Mouse (Mus musculus) forebrain, embryonic 13.5 days (tissue): ENCODE data around the gene Ppie. TPM values are rescaled to one million over a fixed set of nuclear protein-coding genes. Genes with fewer than 3 reads are reported as not detected.
"Not testable (repeated sequence)": the region's sequence is repeated elsewhere in the genome, so short reads cannot be mapped to it uniquely, and the experiment has no call there.

ENCODE experiments used
- ATAC-seq: fragments of 200-750 bp; cut with Nextera tagmentation; 2 replicates; pipeline ENCODE4 v1.8.0; 2017
- H3K27ac ChIP-seq: fragments of 300-500 bp; sonication (generic); 2 replicates; pipeline ENCODE4 v1.5.1; 2015; ENCODE audit warnings: inconsistent platforms, mild to moderate bottlenecking, moderate library complexity
- H3K27me3 ChIP-seq: fragments of 300-500 bp; sonication (generic); 2 replicates; pipeline ENCODE4 v1.6.1; 2015; ENCODE audit warnings: mild to moderate bottlenecking, inconsistent platforms
- H3K36me3 ChIP-seq: fragments of 300-500 bp; sonication (generic); 2 replicates; pipeline ENCODE4 v1.6.1; 2015; ENCODE audit warnings: mild to moderate bottlenecking, inconsistent platforms; ENCODE audit not compliant: poor library complexity, severe bottlenecking
- H3K4me1 ChIP-seq: fragments of 300-500 bp; sonication (generic); 2 replicates; pipeline ENCODE4 v1.6.1; 2015; ENCODE audit warnings: inconsistent platforms
- H3K4me2 ChIP-seq: fragments of 300-500 bp; sonication (generic); 2 replicates; pipeline ENCODE4 v1.6.1; 2015; ENCODE audit warnings: inconsistent platforms, mild to moderate bottlenecking, moderate library complexity
- H3K4me3 ChIP-seq: fragments of 300-500 bp; sonication (generic); 2 replicates; pipeline ENCODE4 v1.5.1; 2015; ENCODE audit warnings: mild to moderate bottlenecking, inconsistent platforms
- H3K9ac ChIP-seq: fragments of 300-500 bp; sonication (generic); 2 replicates; pipeline ENCODE4 v1.6.1; 2015; ENCODE audit warnings: mild to moderate bottlenecking, inconsistent platforms
- H3K9me3 ChIP-seq: fragments of 300-500 bp; sonication (generic); replicated peaks from 2 replicates; pipeline ENCODE4 v1.6.1; 2016; ENCODE audit warnings: inconsistent platforms
- WGBS: fragments of 180-500 bp; shearing (Covaris S2); methylation state at CpG from one replicate; pipeline ENCODE4 v1.1.7; 2015; 5-methylcytosine and 5-hydroxymethylcytosine counted together
- polyA plus RNA-seq: library from polyadenylated mRNA; unstranded; fragments of >200 nt; fragmentation: Nextera tagmentation; extraction: Ambion mirVana; gene quantifications from 2 replicates; pipeline ENCODE4 v1.2.1, GENCODE M21; 2015

Gene Ppie
- polyA plus RNA-seq, 1 experiment from 2014 or later, result 91.6 TPM

GRCm38 (mm10) chr4:123155004-123155403 lies 15.3 kb upstream of the Ppie start:
- H3K4me3 ChIP-seq, result no peak overlapping the region
- H3K9me3 ChIP-seq, result no peaks in the 10 kb centered on the region
- H3K4me1 ChIP-seq, result no peaks in the 10 kb centered on the region
- H3K27me3 ChIP-seq, result 0 out of 2 replicates have a peak, but pooled peaks cover 6% of the 10 kb centered on the region
- ATAC-seq, result 0 out of 2 replicates have a peak, but pooled peaks have one; percentile 61
- no peaks in the 10 kb centered on the region for H3K36me3 ChIP-seq
- no peak overlapping the region for H3K9ac ChIP-seq
- H3K27ac ChIP-seq, result no peak overlapping the region
- H3K4me2 ChIP-seq, result no peak overlapping the region
- WGBS, result 21% methylated on average over 4 of the region's 4 CpGs

GRCm38 (mm10) chr4:123152976-123153375 lies 13.2 kb upstream of the Ppie start:
- Histone ChIP-seq H3K4me1 (no peaks in the 10 kb centered on the region), H3K9me3 (no peaks in the 10 kb centered on the region), H3K4me2 (no peak overlapping the region), H3K36me3 (no peaks in the 10 kb centered on the region), H3K4me3 (no peak overlapping the region), H3K9ac (no peak overlapping the region), H3K27me3 (0 out of 2 replicates have a peak, but pooled peaks cover 6% of the 10 kb centered on the region), H3K27ac (no peak overlapping the region)
- 61% methylated on average over 5 of the region's 5 CpGs for WGBS
- ATAC-seq, result no peak; the same call in 1 of the 2 replicates

GRCm38 (mm10) chr4:123152003-123152402 lies 12.3 kb upstream of the Ppie start:
- H3K4me2 ChIP-seq, result no peak overlapping the region
- H3K36me3 ChIP-seq, result no peaks in the 10 kb centered on the region
- WGBS, result 82% methylated on average over 4 of the region's 4 CpGs
- H3K4me1 ChIP-seq, result no peaks in the 10 kb centered on the region
- H3K9ac ChIP-seq, result no peak overlapping the region
- no peak overlapping the region for H3K4me3 ChIP-seq
- H3K27ac ChIP-seq, result no peak overlapping the region
- ATAC-seq, result no peak
- 0 out of 2 replicates have a peak, but pooled peaks cover 6% of the 10 kb centered on the region for H3K27me3 ChIP-seq
- H3K9me3 ChIP-seq, result no peaks in the 10 kb centered on the region

- no peak overlapping the region for H3K4me3 ChIP-seq
- H3K9ac ChIP-seq, result no peak overlapping the region
- no peaks in the 10 kb centered on the region for H3K36me3 ChIP-seq
- no peaks in the 10 kb centered on the region for H3K4me1 ChIP-seq
- peaks cover 14% of the 10 kb centered on the region; the same call in 1 of the 2 replicates for H3K27me3 ChIP-seq
- no peak overlapping the region for H3K27ac ChIP-seq
- no peak for ATAC-seq
- no peak overlapping the region for H3K4me2 ChIP-seq
- 81% methylated on average over 5 of the region's 5 CpGs for WGBS
- H3K9me3 ChIP-seq, result no peaks in the 10 kb centered on the region
Measured at GRCm38 (mm10) chr4:123147446-123148150, 7.8 kb upstream of the Ppie start.

- H3K27me3 ChIP-seq, result 0 out of 2 replicates have a peak, but pooled peaks cover 2% of the 10 kb centered on the region
- peaks cover 19% of the 10 kb centered on the region for H3K4me1 ChIP-seq
- no peak overlapping the region for H3K4me3 ChIP-seq
- no peaks in the 10 kb centered on the region for H3K9me3 ChIP-seq
- no peak overlapping the region for H3K4me2 ChIP-seq
- H3K9ac ChIP-seq, result no peak overlapping the region
- no peak overlapping the region for H3K27ac ChIP-seq
- no peak for ATAC-seq
- peaks cover 40% of the 10 kb centered on the region for H3K36me3 ChIP-seq
- WGBS, result 89% methylated on average over 3 of the region's 3 CpGs
Measured at GRCm38 (mm10) chr4:123137551-123137950, 2.2 kb downstream of the Ppie start.

- Histone ChIP-seq H3K4me2 (no peak overlapping the region), H3K4me1 (no peaks in the 10 kb centered on the region), H3K36me3 (peaks cover 72% of the 10 kb centered on the region), H3K27ac (no peak overlapping the region), H3K4me3 (no peak overlapping the region), H3K27me3 (no peaks in the 10 kb centered on the region), H3K9me3 (no peaks in the 10 kb centered on the region), H3K9ac (no peak overlapping the region)
- ATAC-seq, result no peak
- WGBS, result 97% methylated on average over 4 of the region's 4 CpGs
Measured at GRCm38 (mm10) chr4:123127051-123127450, 12.7 kb downstream of the Ppie start.

GRCm38 (mm10) chr4:123126626-123127025 lies 13.1 kb downstream of the Ppie start:
- Histone ChIP-seq H3K4me2 (no peak overlapping the region), H3K27me3 (no peaks in the 10 kb centered on the region), H3K9me3 (no peaks in the 10 kb centered on the region), H3K36me3 (peaks cover 68% of the 10 kb centered on the region), H3K4me3 (no peak overlapping the region), H3K27ac (no peak overlapping the region), H3K9ac (no peak overlapping the region), H3K4me1 (no peaks in the 10 kb centered on the region)
- ATAC-seq, result no peak
- 94% methylated on average over 7 of the region's 7 CpGs for WGBS

GRCm38 (mm10) chr4:123121286-123121685 lies 18.5 kb downstream of the Ppie start:
- H3K27me3 ChIP-seq, result peaks cover 9% of the 10 kb centered on the region; the same call in 1 of the 2 replicates
- H3K4me3 ChIP-seq, result no peak overlapping the region
- no peak overlapping the region for H3K9ac ChIP-seq
- no peak overlapping the region for H3K4me2 ChIP-seq
- no peak for ATAC-seq
- H3K36me3 ChIP-seq, result peaks cover 17% of the 10 kb centered on the region
- WGBS, result 91% methylated on average over 2 of the region's 2 CpGs
- H3K9me3 ChIP-seq, result no peaks in the 10 kb centered on the region
- H3K27ac ChIP-seq, result no peak overlapping the region
- H3K4me1 ChIP-seq, result no peaks in the 10 kb centered on the region

- H3K9ac ChIP-seq, H3K27ac ChIP-seq, H3K9me3 ChIP-seq, H3K4me1 ChIP-seq, H3K36me3 ChIP-seq: not testable (repeated sequence)
- Histone ChIP-seq H3K4me2 (peak overlapping the region; percentile 59), H3K4me3 (peak overlapping the region; percentile 36), H3K27me3 (peaks cover 18% of the 10 kb centered on the region)
- ATAC-seq, result peak; percentile 78
- WGBS, result 22% methylated on average over 27 of the region's 42 CpGs
Measured at GRCm38 (mm10) chr4:123116640-123117039, 23.1 kb downstream of the Ppie start.

GRCm38 (mm10) chr4:123116011-123116410 lies 23.7 kb downstream of the Ppie start, which contains the start of gene Oxct2b:
Gene Oxct2b, plus strand, starts transcription at chr4:123116266.
- Histone ChIP-seq H3K36me3 (no peaks in the 10 kb centered on the region), H3K4me2 (peak within 1 kb of the TSS; percentile 59), H3K4me1 (no peaks in the 10 kb centered on the region), H3K27ac (no peak within 1 kb of the TSS), H3K27me3 (peaks cover 18% of the 10 kb centered on the region), H3K4me3 (peak within 1 kb of the TSS; percentile 36), H3K9ac (peak within 1 kb of the TSS; percentile 43), H3K9me3 (no peaks in the 10 kb centered on the region)
- ATAC-seq, result peak; percentile 39
- 8% methylated on average over 22 of the region's 22 CpGs for WGBS

- not testable (repeated sequence) for H3K36me3 ChIP-seq, H3K27ac ChIP-seq, H3K9me3 ChIP-seq, ATAC-seq, H3K4me3 ChIP-seq, H3K4me2 ChIP-seq, H3K4me1 ChIP-seq, H3K9ac ChIP-seq
- H3K27me3 ChIP-seq, result peaks cover 18% of the 10 kb centered on the region
- WGBS, result 94% methylated on average over 4 of the region's 4 CpGs
Measured at GRCm38 (mm10) chr4:123114651-123115050, 25.1 kb downstream of the Ppie start.

- no peak overlapping the region for H3K9ac ChIP-seq
- H3K4me2 ChIP-seq, result no peak overlapping the region
- no peak overlapping the region for H3K27ac ChIP-seq
- peaks cover 14% of the 10 kb centered on the region for H3K27me3 ChIP-seq
- no peaks in the 10 kb centered on the region for H3K36me3 ChIP-seq
- H3K4me3 ChIP-seq, result no peak overlapping the region
- no peak for ATAC-seq
- WGBS, result 77% methylated on average over 8 of the region's 8 CpGs
- no peaks in the 10 kb centered on the region for H3K9me3 ChIP-seq
- no peaks in the 10 kb centered on the region for H3K4me1 ChIP-seq
Measured at GRCm38 (mm10) chr4:123112216-123112764, 27.5 kb downstream of the Ppie start.
